Comparison of ENCODE assay signal across 35 mouse cellular contexts in the genomic region with DNA sequence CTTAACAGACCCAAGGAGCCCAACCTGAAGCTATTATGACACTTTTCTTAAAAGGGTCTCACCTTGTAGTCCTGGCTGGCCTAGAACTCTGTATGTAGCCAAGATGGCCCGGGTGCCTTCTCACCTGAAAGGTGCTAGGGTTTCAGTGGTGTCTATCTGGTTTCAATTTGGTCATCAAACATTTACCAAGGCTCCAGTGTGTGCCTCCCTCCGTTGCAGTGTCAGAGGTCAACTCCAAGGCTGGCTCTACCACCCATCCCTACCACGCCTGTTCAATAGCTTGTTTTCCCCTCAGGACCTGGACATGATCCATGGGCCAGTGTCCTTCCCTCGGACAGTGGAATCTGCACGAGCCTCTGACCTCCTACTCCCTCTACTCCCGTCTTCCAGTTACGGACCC. TPM values are rescaled to one million over a fixed set of nuclear protein-coding genes. Genes with fewer than 3 reads are reported as not detected.
DNase-seq lines count a peak whose midpoint lies in the region; ATAC-seq and TF ChIP-seq lines count a peak whose summit lies in the region.
"Had no signal": no experiment of that assay in that cellular context is flagged by ENCODE, and none has a peak within 500 bp of the region (broad histone marks: within the 10 kb centered on the region; RNA-seq: fewer than 3 reads in every experiment).

No protein-coding gene starts in this region.

- no peak overlapping the region for H3K9ac ChIP-seq in liver, embryonic 16.5 days (ENCODE audit: low read depth, low read length)
- no peak overlapping the region for H3K9ac ChIP-seq in liver, embryonic 11.5 days (ENCODE audit: low read depth, low read length)
- H3K9ac ChIP-seq in liver, postnatal 0 days (replicated peaks) = no peak overlapping the region
- H3K9ac ChIP-seq: forebrain, embryonic 13.5 days; heart, embryonic 12.5 days; heart, embryonic 15.5 days; hindbrain, embryonic 14.5 days had no signal

- no peaks in the 10 kb centered on the region for H3K9me3 ChIP-seq in liver, embryonic 16.5 days (replicated peaks; ENCODE audit: control insufficient read depth, low read length)
- no peaks in the 10 kb centered on the region for H3K9me3 ChIP-seq in liver, embryonic 11.5 days (ENCODE audit: control insufficient read depth, low read length)
- H3K9me3 ChIP-seq in liver, postnatal 0 days (ENCODE audit: low read length) = no peaks in the 10 kb centered on the region
- H3K9me3 ChIP-seq: forebrain, embryonic 10.5 days; forebrain, embryonic 13.5 days; heart, embryonic 12.5 days; heart, embryonic 15.5 days; hindbrain, embryonic 10.5 days had no signal

- no peak for TF ChIP-seq POLR2A in kidney, adult 2 months (IDR thresholded peaks at IDR 0.05; ENCODE audit: low read depth, low read length)

- no peaks in the 10 kb centered on the region for H3K27me3 ChIP-seq in kidney, adult 2 months (replicated peaks; ENCODE audit: control insufficient read depth, insufficient read depth, low read length)
- H3K27me3 ChIP-seq in liver, embryonic 16.5 days (ENCODE audit: control insufficient read depth, insufficient read depth, low read depth, low read length) = no peaks in the 10 kb centered on the region
- no peaks in the 10 kb centered on the region for H3K27me3 ChIP-seq in liver, embryonic 11.5 days (replicated peaks; ENCODE audit: control insufficient read depth, insufficient read depth, low read length)
- no peaks in the 10 kb centered on the region for H3K27me3 ChIP-seq in liver, postnatal 0 days (ENCODE audit: insufficient read depth, low read length)
- H3K27me3 ChIP-seq: forebrain, embryonic 13.5 days; heart, embryonic 12.5 days; heart, embryonic 15.5 days; Patski had no signal

- 45% methylated on average over 7 of the region's 7 CpGs for WGBS in kidney, adult 2 months
- 52% methylated on average over 7 of the region's 7 CpGs for WGBS in liver, embryonic 16.5 days (ENCODE audit: insufficient replicate concordance)
- WGBS in liver, embryonic 11.5 days = 73% methylated on average over 7 of the region's 7 CpGs
- 60% methylated on average over 7 of the region's 7 CpGs for WGBS in liver, postnatal 0 days (ENCODE audit: insufficient replicate concordance)

- no peak for TF ChIP-seq CTCF in kidney, adult 2 months (conservative IDR thresholded peaks at IDR 0.05; ENCODE audit: insufficient read depth, insufficient read length, low read depth, low read length)
- TF ChIP-seq CTCF in liver, postnatal 0 days (IDR thresholded peaks at IDR 0.05; ENCODE audit: low read depth) = no peak

- no peak overlapping the region for H3K27ac ChIP-seq in kidney, adult 2 months (ENCODE audit: insufficient read depth, low read depth, low read length)
- no peak overlapping the region for H3K27ac ChIP-seq in liver, embryonic 16.5 days (ENCODE audit: low read length)
- no peak overlapping the region for H3K27ac ChIP-seq in liver, embryonic 11.5 days (ENCODE audit: low read depth, low read length)
- H3K27ac ChIP-seq in liver, postnatal 0 days (ENCODE audit: low read depth) = no peak overlapping the region
- H3K27ac ChIP-seq: forebrain, embryonic 10.5 days; forebrain, embryonic 13.5 days; heart, embryonic 15.5 days; hindbrain, embryonic 10.5 days; hindbrain, embryonic 14.5 days had no signal

- no peak overlapping the region for H3K4me2 ChIP-seq in liver, embryonic 16.5 days (ENCODE audit: low read depth, low read length)
- H3K4me2 ChIP-seq in liver, embryonic 11.5 days = no peak overlapping the region
- H3K4me2 ChIP-seq in liver, postnatal 0 days (ENCODE audit: low read depth, low read length) = no peak overlapping the region
- H3K4me2 ChIP-seq: forebrain, embryonic 13.5 days; heart, embryonic 12.5 days; heart, embryonic 15.5 days; hindbrain, embryonic 14.5 days had no signal

- H3K4me3 ChIP-seq in kidney, adult 2 months (ENCODE audit: insufficient read depth, low read depth, low read length) = no peak overlapping the region
- no peak overlapping the region for H3K4me3 ChIP-seq in liver, embryonic 16.5 days (ENCODE audit: low read depth, low read length)
- H3K4me3 ChIP-seq in liver, embryonic 11.5 days (ENCODE audit: low read depth, low read length) = no peak overlapping the region
- H3K4me3 ChIP-seq in liver, postnatal 0 days (ENCODE audit: low read depth, low read length) = no peak overlapping the region
- H3K4me3 ChIP-seq: forebrain, embryonic 10.5 days; forebrain, embryonic 13.5 days; heart, embryonic 12.5 days; heart, embryonic 15.5 days; hindbrain, embryonic 10.5 days had no signal

- DNase-seq in kidney, adult 2 months = peak; percentile 27
- no peak for DNase-seq in kidney, adult 11 months
- DNase-seq in liver, embryonic 11.5 days (ENCODE audit: low spot score) = no peak
- no peak for DNase-seq in liver, postnatal 0 days
- DNase-seq in adrenal gland, adult 18-20 months (ENCODE audit: low spot score in 2 of 2) = no peak
- no peak for DNase-seq in thymus, adult 18-20 months
- DNase-seq: adrenal gland, adult 2 months; adrenal gland, postnatal 14 days; cerebellum, adult 11 months; cerebellum, postnatal 36 days; embryo, embryonic 11 days; gastrocnemius, postnatal 10 days; gastrocnemius, postnatal 36 days; heart, postnatal 10 days had no signal

- peaks cover 2% of the 10 kb centered on the region; the same call in 1 of the 2 replicates for H3K36me3 ChIP-seq in kidney, adult 2 months (ENCODE audit: control insufficient read depth, insufficient read depth, low read length)
- peaks cover 30% of the 10 kb centered on the region for H3K36me3 ChIP-seq in liver, embryonic 16.5 days (ENCODE audit: control insufficient read depth, insufficient read depth)
- peaks cover 32% of the 10 kb centered on the region for H3K36me3 ChIP-seq in liver, embryonic 11.5 days (ENCODE audit: control insufficient read depth, insufficient read depth, low read length)
- H3K36me3 ChIP-seq in liver, postnatal 0 days (replicated peaks; ENCODE audit: insufficient read depth, low read length) = peaks cover 33% of the 10 kb centered on the region

- ATAC-seq in liver, embryonic 16.5 days (ENCODE audit: low read depth) = peak; percentile 33; the same call in 1 of the 2 replicates
- no peak for ATAC-seq in liver, embryonic 11.5 days (replicated peaks; ENCODE audit: low FRiP score)
- ATAC-seq in liver, postnatal 0 days = peak; percentile 22; the same call in 1 of the 2 replicates
- ATAC-seq: CD4-positive, CD25-positive, alpha-beta regulatory T cell, adult 4 months; forebrain, embryonic 13.5 days; forebrain, embryonic 16.5 days; Patski had no signal

- no peak for TF ChIP-seq EP300 in liver, postnatal 0 days (IDR thresholded peaks at IDR 0.05; ENCODE audit: low read depth)

- no peaks in the 10 kb centered on the region for H3K4me1 ChIP-seq in kidney, adult 2 months (ENCODE audit: control insufficient read depth, insufficient read depth, low read length)
- peaks cover 10% of the 10 kb centered on the region for H3K4me1 ChIP-seq in liver, embryonic 16.5 days (ENCODE audit: control insufficient read depth, low read depth, low read length)
- H3K4me1 ChIP-seq in liver, embryonic 11.5 days (replicated peaks; ENCODE audit: control insufficient read depth, insufficient read depth, low read length) = no peaks in the 10 kb centered on the region
- H3K4me1 ChIP-seq in liver, postnatal 0 days (ENCODE audit: insufficient read depth) = no peaks in the 10 kb centered on the region
- H3K4me1 ChIP-seq: forebrain, embryonic 13.5 days; heart, embryonic 12.5 days; heart, embryonic 15.5 days had no signal

RNA-seq across cellular contexts. Expression of a gene that starts 3.7 kb away (rescaled TPM):
- polyA plus RNA-seq in kidney, adult 2 months (2012; rRNA removed) = 0.08 TPM in 1 of 2 replicates, not detected in the other
- polyA plus RNA-seq in liver, embryonic 16.5 days (2015; fragmentation: Nextera tagmentation; extraction: Ambion mirVana) = not detected in 2 replicates
- polyA plus RNA-seq in liver, embryonic 11.5 days (2014; fragmentation: Nextera tagmentation; extraction: Ambion mirVana) = not detected in 2 replicates
- polyA plus RNA-seq in liver, postnatal 0 days (2015; fragmentation: Nextera tagmentation; extraction: Ambion mirVana) = not detected in 2 replicates
- not detected for total RNA-seq in adrenal gland, adult 18-20 months (2021)
- total RNA-seq: adrenal gland, adult 2 months; adrenal gland, postnatal 14 days; adrenal gland, postnatal 4 days; gastrocnemius, adult 18-20 months; gastrocnemius, postnatal 10 days; gastrocnemius, postnatal 36 days; granulocyte monocyte progenitor cell, adult 5-6 weeks; heart, postnatal 10 days; heart, postnatal 36 days had no signal
- polyA plus RNA-seq: adrenal gland, adult 2 months; cerebellum, adult 2 months; cortical plate, adult 2 months; embryonic facial prominence, embryonic 11.5 days; embryonic facial prominence, embryonic 14.5 days; forebrain, embryonic 10.5 days; forebrain, embryonic 13.5 days; forebrain, embryonic 16.5 days; heart, embryonic 12.5 days; heart, embryonic 15.5 days; hindbrain, embryonic 10.5 days; hindbrain, embryonic 14.5 days; intestine, embryonic 14.5 days had no signal

RNA-seq across cellular contexts. Expression of a gene that starts 18.2 kb away (rescaled TPM):
- 0.42 and 0.47 TPM in 2 replicates for polyA plus RNA-seq in kidney, adult 2 months (2012; rRNA removed)
- not detected in 2 replicates for polyA plus RNA-seq in liver, embryonic 16.5 days (2015; fragmentation: Nextera tagmentation; extraction: Ambion mirVana)
- polyA plus RNA-seq in liver, embryonic 11.5 days (2014; fragmentation: Nextera tagmentation; extraction: Ambion mirVana) = not detected in 2 replicates
- polyA plus RNA-seq in liver, postnatal 0 days (2015; fragmentation: Nextera tagmentation; extraction: Ambion mirVana) = not detected in 2 replicates
- total RNA-seq in adrenal gland, adult 18-20 months (2021) = not detected
- total RNA-seq: adrenal gland, adult 2 months; adrenal gland, postnatal 14 days; adrenal gland, postnatal 4 days; ES-E14; gastrocnemius, adult 18-20 months; gastrocnemius, postnatal 10 days; gastrocnemius, postnatal 36 days; granulocyte monocyte progenitor cell, adult 5-6 weeks; heart, postnatal 10 days; heart, postnatal 36 days had no signal
- polyA plus RNA-seq: adrenal gland, adult 2 months; CD4-positive, CD25-positive, alpha-beta regulatory T cell, adult 4 months; embryonic facial prominence, embryonic 14.5 days; forebrain, embryonic 13.5 days; forebrain, embryonic 16.5 days; heart, embryonic 12.5 days; heart, embryonic 15.5 days; hindbrain, embryonic 14.5 days; intestine, embryonic 14.5 days had no signal

RNA-seq across cellular contexts. Expression of a gene that starts 29.1 kb away (rescaled TPM):
- polyA plus RNA-seq in kidney, adult 2 months (2012; rRNA removed) = 30.9 and 42.4 TPM in 2 replicates
- 13.3 and 13.5 TPM in 2 replicates for polyA plus RNA-seq in liver, embryonic 16.5 days (2015; fragmentation: Nextera tagmentation; extraction: Ambion mirVana)
- 45.2 and 47.7 TPM in 2 replicates for polyA plus RNA-seq in liver, embryonic 11.5 days (2014; fragmentation: Nextera tagmentation; extraction: Ambion mirVana)
- polyA plus RNA-seq in liver, postnatal 0 days (2015; fragmentation: Nextera tagmentation; extraction: Ambion mirVana) = 13.6 and 15.5 TPM in 2 replicates
- total RNA-seq in adrenal gland, adult 18-20 months (2021) = 10 to 100 TPM; 62.2 to 89.1 TPM

RNA-seq across cellular contexts. Expression of a gene that starts 35.0 kb away (rescaled TPM):
- polyA plus RNA-seq in kidney, adult 2 months (2012; rRNA removed) = 26.2 and 26.9 TPM in 2 replicates
- polyA plus RNA-seq in liver, embryonic 16.5 days (2015; fragmentation: Nextera tagmentation; extraction: Ambion mirVana) = 5.2 and 5.5 TPM in 2 replicates
- 8.4 and 11.6 TPM in 2 replicates for polyA plus RNA-seq in liver, embryonic 11.5 days (2014; fragmentation: Nextera tagmentation; extraction: Ambion mirVana)
- 3.6 and 3.7 TPM in 2 replicates for polyA plus RNA-seq in liver, postnatal 0 days (2015; fragmentation: Nextera tagmentation; extraction: Ambion mirVana)
- 10 to 100 TPM; 12.3 to 13.6 TPM for total RNA-seq in adrenal gland, adult 18-20 months (2021)

RNA-seq across cellular contexts. Expression of a gene that starts 59.2 kb away (rescaled TPM):
- polyA plus RNA-seq in kidney, adult 2 months (2012; rRNA removed) = 0.07 TPM in 1 of 2 replicates, not detected in the other
- 0.12 TPM in 2 replicates for polyA plus RNA-seq in liver, embryonic 16.5 days (2015; fragmentation: Nextera tagmentation; extraction: Ambion mirVana)
- not detected in 2 replicates for polyA plus RNA-seq in liver, embryonic 11.5 days (2014; fragmentation: Nextera tagmentation; extraction: Ambion mirVana)
- polyA plus RNA-seq in liver, postnatal 0 days (2015; fragmentation: Nextera tagmentation; extraction: Ambion mirVana) = 19.9 and 30.7 TPM in 2 replicates
- total RNA-seq in adrenal gland, adult 18-20 months (2021) = under 1 TPM in 1 of 2 experiments, not detected in 1; 0.20 TPM
- total RNA-seq: gastrocnemius, adult 18-20 months; gastrocnemius, postnatal 36 days; granulocyte monocyte progenitor cell, adult 5-6 weeks; heart, postnatal 10 days; heart, postnatal 36 days had no signal
- polyA plus RNA-seq: C2C12; CD4-positive, CD25-positive, alpha-beta regulatory T cell, adult 4 months; cerebellum, adult 2 months; cortical plate, adult 2 months; embryonic facial prominence, embryonic 11.5 days; embryonic facial prominence, embryonic 14.5 days; forebrain, embryonic 10.5 days; forebrain, embryonic 13.5 days; forebrain, embryonic 16.5 days; heart, embryonic 12.5 days; heart, embryonic 15.5 days; hindbrain, embryonic 10.5 days; hindbrain, embryonic 14.5 days; intestine, embryonic 14.5 days; Patski had no signal
